Mouse (Mus musculus): Measurements from ENCODE around the gene Gpx5.

DNA sequence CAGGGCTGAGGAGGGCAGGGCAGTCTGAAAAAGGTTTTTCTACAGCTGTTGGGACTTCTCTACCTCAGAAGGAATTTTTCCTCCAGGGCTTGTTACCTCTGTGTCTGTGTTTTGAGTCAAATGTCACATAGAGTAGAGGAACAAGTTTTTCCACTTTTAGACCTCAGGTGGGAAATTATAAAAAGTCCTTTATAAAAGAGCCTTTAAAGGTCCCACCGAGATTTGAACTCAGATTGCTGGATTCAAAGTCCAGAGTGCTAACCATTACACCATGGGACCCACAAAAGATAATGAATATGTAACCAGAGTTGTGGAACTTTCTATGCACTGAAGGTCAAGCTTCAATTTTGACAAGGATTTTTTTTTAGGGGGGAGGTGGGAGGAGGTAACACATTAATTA lies 24.3 kb downstream of the Gpx5 start:
- no peak for TF ChIP-seq CTCF (IDR thresholded peaks at IDR 0.05; ENCODE audit: low read depth, low read length)
- TF ChIP-seq POLR2AphosphoS5 (IDR thresholded peaks at IDR 0.05; ENCODE audit: insufficient replicate concordance, low read depth, low read length), result no peak
- no peak for TF ChIP-seq GATA1 (IDR thresholded peaks at IDR 0.05; ENCODE audit: borderline replicate concordance, low read length)
- TF ChIP-seq TAL1 (conservative IDR thresholded peaks at IDR 0.05; ENCODE audit: low read depth, low read length), result no peak
- no peak for TF ChIP-seq GATA2 (IDR thresholded peaks at IDR 0.05; ENCODE audit: borderline replicate concordance, low read depth, low read length)
